Comparison of ENCODE assay signal across 9 mouse cellular contexts in genomic region chr5:125532545-125533224, GRCm38 (mm10). TPM values are rescaled to one million over a fixed set of nuclear protein-coding genes. Genes with fewer than 3 reads are reported as not detected.
DNase-seq lines count a peak whose midpoint lies in the region; ATAC-seq and TF ChIP-seq lines count a peak whose summit lies in the region.
"Had no signal": no experiment of that assay in that cellular context is flagged by ENCODE, and none has a peak within 500 bp of the region (broad histone marks: within the 10 kb centered on the region; RNA-seq: fewer than 3 reads in every experiment).

No protein-coding gene starts in this region.

- H3K9ac ChIP-seq in heart, postnatal 0 days (replicated peaks; ENCODE audit: low read depth, low read length): no peak overlapping the region
- H3K9ac ChIP-seq in hindbrain, embryonic 13.5 days: peak overlapping the region; percentile 82
- H3K9ac ChIP-seq in midbrain, embryonic 14.5 days (replicated peaks; ENCODE audit: low read length): peak overlapping the region; percentile 59

- H3K27ac ChIP-seq in heart, postnatal 0 days (ENCODE audit: low read depth): no peak overlapping the region
- peak overlapping the region; percentile 78 for H3K27ac ChIP-seq in hindbrain, embryonic 13.5 days
- H3K27ac ChIP-seq in midbrain, embryonic 14.5 days (replicated peaks; ENCODE audit: low read depth, low read length): peak overlapping the region; percentile 67

- intact Hi-C loops in heart, postnatal 14 days (cut with DNase I): no loop called here

- no peak for TF ChIP-seq POLR2A in brain, embryonic 14.5 days (IDR thresholded peaks at IDR 0.05; ENCODE audit: borderline replicate concordance, extremely low read depth, insufficient read depth, insufficient read length, poor library complexity, severe bottlenecking)

- TF ChIP-seq CTCF in heart, postnatal 0 days (IDR thresholded peaks at IDR 0.05; ENCODE audit: low read depth): no peak
- TF ChIP-seq CTCF in brain, embryonic 14.5 days (IDR thresholded peaks at IDR 0.05; ENCODE audit: borderline replicate concordance, extremely low read depth, insufficient read depth, insufficient read length): no peak

- no peak for ATAC-seq in heart, postnatal 0 days (ENCODE audit: insufficient read depth, low read depth)
- ATAC-seq in hindbrain, embryonic 13.5 days (ENCODE audit: low FRiP score): peak; percentile 45; the same call in 1 of the 2 replicates
- ATAC-seq in midbrain, embryonic 14.5 days (ENCODE audit: low FRiP score, low TSS enrichment): no peak

- H3K9me3 ChIP-seq in heart, postnatal 0 days (replicated peaks; ENCODE audit: control insufficient read depth, low read length): no peaks in the 10 kb centered on the region
- H3K9me3 ChIP-seq in hindbrain, embryonic 13.5 days: no peaks in the 10 kb centered on the region
- H3K9me3 ChIP-seq in midbrain, embryonic 14.5 days (ENCODE audit: control insufficient read depth, low read length): no peaks in the 10 kb centered on the region

- H3K27me3 ChIP-seq in heart, postnatal 0 days (ENCODE audit: control insufficient read depth, insufficient read depth, low read length): peaks cover 81% of the 10 kb centered on the region
- H3K27me3 ChIP-seq in hindbrain, embryonic 13.5 days: peaks cover 83% of the 10 kb centered on the region
- peaks cover 38% of the 10 kb centered on the region for H3K27me3 ChIP-seq in midbrain, embryonic 14.5 days (ENCODE audit: control insufficient read depth, insufficient read depth, low read length)

- no peaks in the 10 kb centered on the region for H3K36me3 ChIP-seq in heart, postnatal 0 days (replicated peaks; ENCODE audit: control insufficient read depth, insufficient read depth, low read length)
- no peaks in the 10 kb centered on the region for H3K36me3 ChIP-seq in hindbrain, embryonic 13.5 days
- no peaks in the 10 kb centered on the region for H3K36me3 ChIP-seq in midbrain, embryonic 14.5 days (ENCODE audit: control insufficient read depth, insufficient read depth, low read length)
- H3K36me3 ChIP-seq: G1E had no signal

- DNase-seq in heart, postnatal 0 days (ENCODE audit: low spot score): no peak
- DNase-seq in heart, postnatal 14 days: no peak
- peak; percentile 26 for DNase-seq in brain, embryonic 14.5 days (ENCODE audit: low read depth)
- no peak for DNase-seq in midbrain, embryonic 14.5 days
- DNase-seq in left cerebral cortex, adult 11 months (ENCODE audit: low spot score): no peak
- no peak for DNase-seq in urinary bladder, postnatal 4 days (ENCODE audit: low spot score in 2 of 2)
- DNase-seq in kidney, postnatal 10 days: no peak

- H3K4me3 ChIP-seq in heart, postnatal 0 days (ENCODE audit: low read depth, low read length): peak overlapping the region; percentile 48
- peak overlapping the region; percentile 65 for H3K4me3 ChIP-seq in hindbrain, embryonic 13.5 days
- peak overlapping the region; percentile 57 for H3K4me3 ChIP-seq in midbrain, embryonic 14.5 days (replicated peaks; ENCODE audit: low read depth, low read length)

- no peak for TF ChIP-seq EP300 in heart, postnatal 0 days (IDR thresholded peaks at IDR 0.05; ENCODE audit: low read depth)

- H3K4me1 ChIP-seq in heart, postnatal 0 days (ENCODE audit: control insufficient read depth, insufficient read depth): no peaks in the 10 kb centered on the region
- H3K4me1 ChIP-seq in hindbrain, embryonic 13.5 days (replicated peaks): peaks cover 36% of the 10 kb centered on the region
- peaks cover 31% of the 10 kb centered on the region for H3K4me1 ChIP-seq in midbrain, embryonic 14.5 days (ENCODE audit: control insufficient read depth, insufficient read depth, low read length)

- WGBS in heart, postnatal 0 days: 2% methylated on average over 30 of the region's 64 CpGs
- under 1% methylated on average over 46 of the region's 64 CpGs for WGBS in hindbrain, embryonic 13.5 days
- WGBS in midbrain, embryonic 14.5 days: under 1% methylated on average over 58 of the region's 64 CpGs

- peak overlapping the region; percentile 66 for H3K4me2 ChIP-seq in heart, postnatal 0 days (ENCODE audit: low read depth, low read length)
- H3K4me2 ChIP-seq in hindbrain, embryonic 13.5 days: peak overlapping the region; percentile 94
- peak overlapping the region; percentile 91 for H3K4me2 ChIP-seq in midbrain, embryonic 14.5 days (ENCODE audit: low read length)

RNA-seq across cellular contexts. Expression of gene Tmem132b, which starts 1.1 kb away (rescaled TPM):
- total RNA-seq in heart, postnatal 0 days (2014; rRNA removed; ENCODE audit: low replicate concordance): 0.04 TPM in 2 replicates
- not detected in 2 replicates for polyA plus RNA-seq in heart, postnatal 0 days (2015; fragmentation: Nextera tagmentation; extraction: Ambion mirVana)
- total RNA-seq in heart, postnatal 14 days (2021): not detected
- 4.6 and 8.2 TPM in 2 replicates for polyA plus RNA-seq in brain, embryonic 14.5 days (2012; rRNA removed)
- polyA plus RNA-seq in hindbrain, embryonic 13.5 days (2015; fragmentation: Nextera tagmentation; extraction: Ambion mirVana): 3.0 and 3.4 TPM in 2 replicates
- polyA plus RNA-seq in midbrain, embryonic 14.5 days (2014; fragmentation: Nextera tagmentation; extraction: Ambion mirVana): 4.9 and 6.2 TPM in 2 replicates
- polyA plus RNA-seq: G1E had no signal

RNA-seq across cellular contexts. Expression of gene Aacs, which starts 57.1 kb away (rescaled TPM):
- total RNA-seq in heart, postnatal 0 days (2014; rRNA removed; ENCODE audit: low replicate concordance): 6.7 and 13.9 TPM in 2 replicates
- polyA plus RNA-seq in heart, postnatal 0 days (2015; fragmentation: Nextera tagmentation; extraction: Ambion mirVana): 4.8 and 5.4 TPM in 2 replicates
- total RNA-seq in heart, postnatal 14 days (2021): 1 to 10 TPM; 4.0 to 4.8 TPM
- polyA plus RNA-seq in brain, embryonic 14.5 days (2012; rRNA removed): 69.9 and 73.4 TPM in 2 replicates
- polyA plus RNA-seq in hindbrain, embryonic 13.5 days (2015; fragmentation: Nextera tagmentation; extraction: Ambion mirVana): 60.0 and 62.4 TPM in 2 replicates
- 63.6 and 71.3 TPM in 2 replicates for polyA plus RNA-seq in midbrain, embryonic 14.5 days (2014; fragmentation: Nextera tagmentation; extraction: Ambion mirVana)
